Mouse (Mus musculus): ENCODE results near the gene Olfr1282. TPM values are rescaled to one million over a fixed set of nuclear protein-coding genes. Genes with fewer than 3 reads are reported as not detected.
"Not testable (repeated sequence)": the region's sequence is repeated elsewhere in the genome, so short reads cannot be mapped to it uniquely, and the experiment has no call there.

The Olfr1282 gene
- polyA plus RNA-seq (2014; fragmentation: Nextera tagmentation; extraction: Ambion mirVana), result not detected in 2 replicates

- H3K4me2 ChIP-seq (ENCODE audit: low read length), result no peak within 1 kb of the TSS
- no peak within 1 kb of the TSS for H3K9ac ChIP-seq (ENCODE audit: low read length)
- H3K9me3 ChIP-seq (replicated peaks; ENCODE audit: control insufficient read depth, low read length), result no peaks in the 10 kb centered on the region
- 85% methylated on average over 2 of the region's 2 CpGs for WGBS
- H3K27me3 ChIP-seq (replicated peaks; ENCODE audit: control insufficient read depth, insufficient read depth, low read length), result no peaks in the 10 kb centered on the region
- H3K4me3 ChIP-seq (ENCODE audit: low read depth, low read length), result no peak within 1 kb of the TSS
- no peak within 1 kb of the TSS for H3K27ac ChIP-seq (ENCODE audit: low read depth, low read length)
- H3K4me1 ChIP-seq (ENCODE audit: control insufficient read depth, insufficient read depth, low read length), result no peaks in the 10 kb centered on the region
- no peak for ATAC-seq
- H3K36me3 ChIP-seq (ENCODE audit: control insufficient read depth, insufficient read depth, low read length), result no peaks in the 10 kb centered on the region
- no peak for DNase-seq (ENCODE audit: low spot score)
These were observed at the start of gene Olfr1282 for GRCm38 (mm10) chr2:111335976-111336375. Gene Olfr1282, minus strand, starts transcription at chr2:111336076.

- Histone ChIP-seq H3K27me3 (replicated peaks; ENCODE audit: control insufficient read depth, insufficient read depth, low read length) (no peaks in the 10 kb centered on the region), H3K9ac (ENCODE audit: low read length) (no peak within 1 kb of the TSS), H3K36me3 (ENCODE audit: control insufficient read depth, insufficient read depth, low read length) (no peaks in the 10 kb centered on the region), H3K4me2 (ENCODE audit: low read length) (no peak within 1 kb of the TSS), H3K9me3 (replicated peaks; ENCODE audit: control insufficient read depth, low read length) (no peaks in the 10 kb centered on the region), H3K27ac (ENCODE audit: low read depth, low read length) (no peak within 1 kb of the TSS), H3K4me1 (ENCODE audit: control insufficient read depth, insufficient read depth, low read length) (no peaks in the 10 kb centered on the region), H3K4me3 (ENCODE audit: low read depth, low read length) (no peak within 1 kb of the TSS)
- ATAC-seq (no peak), DNase-seq (ENCODE audit: low spot score) (no peak)
- 94% methylated on average over 1 of the region's 1 CpGs for WGBS
These were observed 39.3 kb upstream of the Olfr1282 start, which contains the start of gene Olfr1284 for GRCm38 (mm10) chr2:111375222-111375621. Gene Olfr1284, plus strand, starts transcription at chr2:111375522.

GRCm38 (mm10) chr2:111366490-111366889 is 30.6 kb upstream of the Olfr1282 start, which contains the start of gene Olfr1283:
Gene Olfr1283, plus strand, starts transcription at chr2:111366790.
- WGBS, result 81% methylated on average over 2 of the region's 2 CpGs
- H3K4me3 ChIP-seq (ENCODE audit: low read depth, low read length), result no peak within 1 kb of the TSS
- DNase-seq (ENCODE audit: low spot score) (no peak), ATAC-seq (no peak)
- no peaks in the 10 kb centered on the region for H3K36me3 ChIP-seq (ENCODE audit: control insufficient read depth, insufficient read depth, low read length)
- H3K9ac ChIP-seq (ENCODE audit: low read length), result no peak within 1 kb of the TSS
- H3K9me3 ChIP-seq (replicated peaks; ENCODE audit: control insufficient read depth, low read length), result no peaks in the 10 kb centered on the region
- H3K4me1 ChIP-seq (ENCODE audit: control insufficient read depth, insufficient read depth, low read length), result no peaks in the 10 kb centered on the region
- no peak within 1 kb of the TSS for H3K4me2 ChIP-seq (ENCODE audit: low read length)
- H3K27ac ChIP-seq (ENCODE audit: low read depth, low read length), result no peak within 1 kb of the TSS
- H3K27me3 ChIP-seq (replicated peaks; ENCODE audit: control insufficient read depth, insufficient read depth, low read length), result no peaks in the 10 kb centered on the region

- DNase-seq (ENCODE audit: low spot score); H3K4me1 ChIP-seq (ENCODE audit: control insufficient read depth, insufficient read depth, low read length); H3K9me3 ChIP-seq (replicated peaks; ENCODE audit: control insufficient read depth, low read length); H3K36me3 ChIP-seq (ENCODE audit: control insufficient read depth, insufficient read depth, low read length); H3K4me3 ChIP-seq (ENCODE audit: low read depth, low read length); ATAC-seq; H3K4me2 ChIP-seq (ENCODE audit: low read length); H3K27ac ChIP-seq (ENCODE audit: low read depth, low read length); H3K27me3 ChIP-seq (replicated peaks; ENCODE audit: control insufficient read depth, insufficient read depth, low read length); H3K9ac ChIP-seq (ENCODE audit: low read length): not testable (repeated sequence)
- 83% methylated on average over 5 of the region's 5 CpGs for WGBS
These were observed 2.2 kb downstream of the Olfr1282 start for GRCm38 (mm10) chr2:111333721-111334120.

- Histone ChIP-seq H3K9ac (ENCODE audit: low read length) (no peak within 1 kb of the TSS), H3K4me3 (ENCODE audit: low read depth, low read length) (no peak within 1 kb of the TSS), H3K4me1 (ENCODE audit: control insufficient read depth, insufficient read depth, low read length) (no peaks in the 10 kb centered on the region), H3K27me3 (replicated peaks; ENCODE audit: control insufficient read depth, insufficient read depth, low read length) (no peaks in the 10 kb centered on the region), H3K9me3 (replicated peaks; ENCODE audit: control insufficient read depth, low read length) (no peaks in the 10 kb centered on the region), H3K27ac (ENCODE audit: low read depth, low read length) (no peak within 1 kb of the TSS), H3K4me2 (ENCODE audit: low read length) (no peak within 1 kb of the TSS), H3K36me3 (ENCODE audit: control insufficient read depth, insufficient read depth, low read length) (no peaks in the 10 kb centered on the region)
- DNase-seq (ENCODE audit: low spot score) (no peak), ATAC-seq (no peak)
- WGBS, result 81% methylated on average over 2 of the region's 2 CpGs
These were observed 9.7 kb downstream of the Olfr1282 start, which contains the start of gene Olfr1281 for GRCm38 (mm10) chr2:111326220-111326619. Gene Olfr1281, plus strand, starts transcription at chr2:111326520.

- no peaks in the 10 kb centered on the region for H3K4me1 ChIP-seq (ENCODE audit: control insufficient read depth, insufficient read depth, low read length)
- H3K9ac ChIP-seq (ENCODE audit: low read length), result no peak within 1 kb of the TSS
- no peaks in the 10 kb centered on the region for H3K36me3 ChIP-seq (ENCODE audit: control insufficient read depth, insufficient read depth, low read length)
- H3K9me3 ChIP-seq (replicated peaks; ENCODE audit: control insufficient read depth, low read length), result no peaks in the 10 kb centered on the region
- H3K4me2 ChIP-seq (ENCODE audit: low read length), result no peak within 1 kb of the TSS
- ATAC-seq (no peak), DNase-seq (ENCODE audit: low spot score) (no peak)
- no peak within 1 kb of the TSS for H3K27ac ChIP-seq (ENCODE audit: low read depth, low read length)
- H3K4me3 ChIP-seq (ENCODE audit: low read depth, low read length), result no peak within 1 kb of the TSS
- H3K27me3 ChIP-seq (replicated peaks; ENCODE audit: control insufficient read depth, insufficient read depth, low read length), result no peaks in the 10 kb centered on the region
These were observed 22.2 kb downstream of the Olfr1282 start, which contains the start of gene Olfr1280 for GRCm38 (mm10) chr2:111313717-111314116. Gene Olfr1280, plus strand, starts transcription at chr2:111314017.

- H3K9me3 ChIP-seq (replicated peaks; ENCODE audit: control insufficient read depth, low read length), result no peaks in the 10 kb centered on the region
- H3K4me1 ChIP-seq (ENCODE audit: control insufficient read depth, insufficient read depth, low read length), result no peaks in the 10 kb centered on the region
- H3K27ac ChIP-seq (ENCODE audit: low read depth, low read length), result no peak within 1 kb of the TSS
- no peak for ATAC-seq
- no peak within 1 kb of the TSS for H3K9ac ChIP-seq (ENCODE audit: low read length)
- H3K27me3 ChIP-seq (replicated peaks; ENCODE audit: control insufficient read depth, insufficient read depth, low read length), result no peaks in the 10 kb centered on the region
- H3K4me2 ChIP-seq (ENCODE audit: low read length), result no peak within 1 kb of the TSS
- DNase-seq (ENCODE audit: low spot score), result no peak
- H3K4me3 ChIP-seq (ENCODE audit: low read depth, low read length), result no peak within 1 kb of the TSS
- no peaks in the 10 kb centered on the region for H3K36me3 ChIP-seq (ENCODE audit: control insufficient read depth, insufficient read depth, low read length)
These were observed 35.5 kb downstream of the Olfr1282 start, which contains the start of gene Olfr1279 for GRCm38 (mm10) chr2:111300374-111300773. Gene Olfr1279, plus strand, starts transcription at chr2:111300635.

GRCm38 (mm10) chr2:111298541-111298940 is 37.3 kb downstream of the Olfr1282 start:
- Histone ChIP-seq H3K9me3 (replicated peaks; ENCODE audit: control insufficient read depth, low read length) (no peaks in the 10 kb centered on the region), H3K4me1 (ENCODE audit: control insufficient read depth, insufficient read depth, low read length) (no peaks in the 10 kb centered on the region), H3K36me3 (ENCODE audit: control insufficient read depth, insufficient read depth, low read length) (no peaks in the 10 kb centered on the region), H3K27ac (ENCODE audit: low read depth, low read length) (no peak overlapping the region), H3K9ac (ENCODE audit: low read length) (no peak overlapping the region), H3K27me3 (replicated peaks; ENCODE audit: control insufficient read depth, insufficient read depth, low read length) (no peaks in the 10 kb centered on the region), H3K4me3 (ENCODE audit: low read depth, low read length) (no peak overlapping the region), H3K4me2 (ENCODE audit: low read length) (no peak overlapping the region)
- ATAC-seq, result no peak
- DNase-seq (ENCODE audit: low spot score), result no peak

- Histone ChIP-seq H3K4me1 (ENCODE audit: control insufficient read depth, insufficient read depth, low read length) (no peaks in the 10 kb centered on the region), H3K4me3 (ENCODE audit: low read depth, low read length) (no peak within 1 kb of the TSS), H3K36me3 (ENCODE audit: control insufficient read depth, insufficient read depth, low read length) (no peaks in the 10 kb centered on the region), H3K9me3 (replicated peaks; ENCODE audit: control insufficient read depth, low read length) (no peaks in the 10 kb centered on the region), H3K9ac (ENCODE audit: low read length) (no peak within 1 kb of the TSS), H3K4me2 (ENCODE audit: low read length) (no peak within 1 kb of the TSS), H3K27ac (ENCODE audit: low read depth, low read length) (no peak within 1 kb of the TSS), H3K27me3 (replicated peaks; ENCODE audit: control insufficient read depth, insufficient read depth, low read length) (no peaks in the 10 kb centered on the region)
- DNase-seq (ENCODE audit: low spot score) (no peak), ATAC-seq (no peak)
These were observed 46.0 kb downstream of the Olfr1282 start, which contains the start of gene Olfr1278 for GRCm38 (mm10) chr2:111289836-111290235. Gene Olfr1278, plus strand, starts transcription at chr2:111290136.

Data from forebrain, embryonic 14.5 days (tissue).